Mouse (Mus musculus) splenic B cell, adult 2 months (primary cell): Measurements from ENCODE around the gene Slc29a1.

Experiments used
- DNase-seq: peaks from one replicate; pipeline ENCODE4 v3.0.0-alpha.2; 2011; ENCODE audit warnings: low read depth, low spot score
- H3K27me3 ChIP-seq: 2 replicates; pipeline ENCODE4 v1.6.1; 2012; ENCODE audit warnings: mild to moderate bottlenecking, low read length, moderate library complexity, mixed read lengths; ENCODE audit not compliant: control insufficient read depth, poor library complexity, insufficient read depth, severe bottlenecking
- H3K36me3 ChIP-seq: 2 replicates; pipeline ENCODE4 v1.6.1; 2012; ENCODE audit warnings: mild to moderate bottlenecking, low read length, moderate library complexity, mixed read lengths; ENCODE audit not compliant: control insufficient read depth, poor library complexity, insufficient read depth, severe bottlenecking

Gene Slc29a1

DNA sequence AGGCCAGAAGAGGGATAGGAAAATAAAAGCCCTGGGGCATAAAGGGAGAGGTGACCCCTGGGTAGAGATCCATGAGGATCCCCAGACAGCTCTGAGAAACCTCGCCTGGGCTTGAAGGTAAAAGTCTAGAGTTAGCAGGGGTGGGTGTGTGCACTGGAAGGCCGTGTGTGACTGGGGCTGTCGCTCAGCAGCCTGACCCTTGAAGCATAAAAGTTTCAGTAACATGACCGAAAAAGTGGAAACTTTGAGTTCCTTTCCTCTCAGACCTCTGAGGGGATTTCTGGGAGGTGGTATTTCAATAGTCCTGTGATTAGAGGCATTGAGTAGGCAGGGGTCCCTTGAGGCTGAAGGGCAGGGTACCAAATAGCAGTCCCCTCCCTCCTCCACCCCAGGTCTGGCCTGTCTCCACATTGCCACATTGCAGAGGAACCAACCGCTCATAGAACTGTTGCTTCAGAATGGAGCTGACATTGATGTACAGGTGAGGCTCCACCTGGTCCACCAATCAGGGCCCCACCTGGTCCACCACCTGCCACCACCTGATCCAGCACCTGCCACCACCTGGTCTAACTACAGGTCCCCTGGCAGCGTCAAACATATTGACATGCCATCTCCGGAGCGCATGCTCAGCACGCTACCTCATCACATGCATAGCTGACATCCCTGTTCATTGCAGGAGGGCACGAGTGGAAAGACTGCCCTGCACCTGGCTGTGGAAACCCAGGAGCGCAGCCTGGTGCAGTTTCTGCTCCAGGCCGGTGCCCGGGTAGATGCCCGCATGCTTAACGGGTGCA lies 39.5 kb downstream of the Slc29a1 start:
- Histone ChIP-seq H3K27me3 (no peaks in the 10 kb centered on the region), H3K36me3 (peaks cover 9% of the 10 kb centered on the region)
- DNase-seq = peak; percentile 84

DNA sequence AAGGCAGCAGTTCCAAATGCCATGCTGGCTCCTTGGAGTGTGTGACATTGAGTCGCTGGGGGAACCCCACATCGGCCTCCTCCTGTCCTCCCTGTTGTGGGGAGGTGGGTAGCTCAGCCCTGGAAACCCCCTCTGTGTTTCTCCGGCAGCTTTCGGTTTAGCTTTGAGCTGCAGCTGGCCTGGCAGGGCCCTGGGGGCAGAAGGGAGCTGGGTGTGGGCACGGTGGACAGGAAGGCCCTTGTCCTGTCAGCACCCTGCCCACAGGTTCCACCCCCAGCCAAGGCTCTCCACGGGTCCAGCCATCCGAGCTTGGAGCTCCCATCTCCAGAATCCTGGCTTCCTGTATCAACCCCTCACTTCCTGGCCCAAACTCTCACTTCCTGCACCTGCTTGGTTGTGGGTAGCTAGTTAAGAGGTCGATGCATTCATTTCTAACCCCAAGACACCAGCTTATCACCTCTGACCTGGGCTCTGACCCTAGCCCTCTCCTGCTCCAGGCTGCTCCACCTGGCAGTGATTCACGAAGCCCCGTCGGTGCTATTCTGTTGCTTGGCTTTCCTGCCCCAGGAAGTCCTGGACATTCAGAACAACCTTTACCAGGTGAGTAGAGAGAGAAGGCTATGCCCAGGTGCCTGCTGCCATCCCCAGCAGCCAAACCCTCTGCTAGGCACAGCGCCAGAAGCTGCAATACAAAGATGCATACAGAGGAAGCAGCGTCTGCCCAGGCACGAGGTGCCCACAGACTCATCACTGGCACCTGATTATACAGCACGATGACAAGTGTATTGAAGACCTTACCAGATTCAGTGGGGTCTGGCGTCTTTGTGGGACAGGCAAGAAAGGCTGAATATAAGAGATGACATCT lies 41.2 kb downstream of the Slc29a1 start:
- H3K36me3 ChIP-seq = peaks cover 9% of the 10 kb centered on the region
- peak; percentile 73 for DNase-seq
- no peaks in the 10 kb centered on the region for H3K27me3 ChIP-seq

DNA sequence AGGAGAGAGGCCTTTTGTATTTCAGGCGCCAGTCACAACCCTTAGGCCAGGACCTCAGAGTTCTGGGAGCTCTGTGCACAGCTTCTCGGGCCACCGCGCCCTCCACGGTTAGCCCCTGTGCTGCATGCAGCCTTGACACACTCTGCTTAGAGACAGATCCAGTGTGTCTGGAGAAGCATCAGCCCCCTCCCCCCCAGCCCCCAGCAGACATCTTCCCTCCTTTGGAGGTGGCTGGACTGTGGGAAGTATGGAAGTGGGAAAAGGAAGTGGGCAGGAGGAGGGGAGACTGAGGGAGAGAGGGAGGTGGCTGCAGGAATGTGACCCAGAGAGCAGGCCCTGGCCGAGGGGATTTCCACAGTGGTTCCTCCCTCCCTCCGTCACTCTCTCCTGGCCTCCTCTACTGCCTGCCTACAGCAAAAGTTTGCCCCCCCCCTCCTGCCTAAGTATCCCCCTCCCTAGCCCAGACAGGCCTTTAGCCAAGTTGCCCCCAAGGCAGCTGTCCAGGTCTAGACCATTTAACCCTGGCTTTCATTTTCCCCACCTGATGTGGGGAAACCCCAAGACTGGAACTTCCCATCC lies 42.1 kb downstream of the Slc29a1 start:
- no peaks in the 10 kb centered on the region for H3K27me3 ChIP-seq
- H3K36me3 ChIP-seq = peaks cover 7% of the 10 kb centered on the region
- DNase-seq = peak; percentile 64

DNA sequence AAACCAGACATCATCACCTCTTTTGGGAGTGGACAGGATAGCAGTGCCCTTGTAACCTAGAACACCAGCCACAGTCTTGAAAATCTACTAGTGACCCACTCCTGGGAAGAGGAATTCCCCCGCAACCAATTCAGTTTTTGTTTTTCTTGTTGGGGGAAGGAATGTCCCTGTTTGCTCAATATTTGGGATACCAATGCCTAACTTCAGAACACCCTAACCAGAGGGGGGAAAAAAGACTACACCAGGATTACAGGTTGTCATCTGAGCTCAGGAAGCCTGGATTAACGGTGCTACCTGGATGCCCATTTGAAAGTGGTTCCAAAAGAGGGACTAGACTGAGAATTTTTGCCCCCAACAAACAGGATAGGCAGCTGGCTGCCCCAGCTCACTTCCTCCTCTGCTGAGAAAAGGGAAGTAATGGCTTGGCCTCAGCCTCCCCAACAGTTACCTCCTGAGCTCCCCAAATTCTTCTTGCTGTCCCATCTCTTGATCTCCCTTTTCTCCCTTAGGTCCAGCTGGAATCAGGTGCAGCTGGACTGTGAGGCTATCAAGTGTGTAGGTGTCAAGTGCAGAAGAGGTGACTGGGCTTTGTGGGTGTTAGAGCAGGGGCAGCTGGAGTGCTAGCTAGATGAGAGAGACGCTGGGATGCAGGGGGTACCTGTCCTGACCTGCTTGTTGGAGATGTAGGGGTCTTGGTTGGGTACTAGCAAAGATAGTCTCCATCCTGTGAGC lies 42.7 kb downstream of the Slc29a1 start:
- H3K36me3 ChIP-seq = peaks cover 7% of the 10 kb centered on the region
- no peaks in the 10 kb centered on the region for H3K27me3 ChIP-seq
- peak; percentile 74 for DNase-seq

DNA sequence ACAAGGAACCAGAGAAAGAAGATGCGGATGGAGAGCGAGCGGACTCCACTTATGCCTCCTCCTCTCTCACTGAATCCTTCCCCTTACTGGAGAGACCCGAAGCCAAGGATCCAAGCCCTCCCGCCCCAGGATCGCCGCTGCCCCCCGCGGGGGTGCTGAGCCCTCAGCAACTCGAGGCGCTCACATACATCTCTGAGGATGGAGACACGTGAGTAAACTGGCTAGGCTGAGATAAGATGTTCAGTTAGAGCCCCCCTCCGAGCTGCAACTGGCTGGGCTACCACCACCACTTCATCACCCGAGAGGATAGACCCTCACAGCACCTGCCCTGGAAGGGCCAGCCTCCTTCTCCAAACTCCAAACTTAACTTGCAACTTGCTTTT lies 43.3 kb downstream of the Slc29a1 start:
- no peaks in the 10 kb centered on the region for H3K27me3 ChIP-seq
- peaks cover 7% of the 10 kb centered on the region for H3K36me3 ChIP-seq
- DNase-seq = no peak

DNA sequence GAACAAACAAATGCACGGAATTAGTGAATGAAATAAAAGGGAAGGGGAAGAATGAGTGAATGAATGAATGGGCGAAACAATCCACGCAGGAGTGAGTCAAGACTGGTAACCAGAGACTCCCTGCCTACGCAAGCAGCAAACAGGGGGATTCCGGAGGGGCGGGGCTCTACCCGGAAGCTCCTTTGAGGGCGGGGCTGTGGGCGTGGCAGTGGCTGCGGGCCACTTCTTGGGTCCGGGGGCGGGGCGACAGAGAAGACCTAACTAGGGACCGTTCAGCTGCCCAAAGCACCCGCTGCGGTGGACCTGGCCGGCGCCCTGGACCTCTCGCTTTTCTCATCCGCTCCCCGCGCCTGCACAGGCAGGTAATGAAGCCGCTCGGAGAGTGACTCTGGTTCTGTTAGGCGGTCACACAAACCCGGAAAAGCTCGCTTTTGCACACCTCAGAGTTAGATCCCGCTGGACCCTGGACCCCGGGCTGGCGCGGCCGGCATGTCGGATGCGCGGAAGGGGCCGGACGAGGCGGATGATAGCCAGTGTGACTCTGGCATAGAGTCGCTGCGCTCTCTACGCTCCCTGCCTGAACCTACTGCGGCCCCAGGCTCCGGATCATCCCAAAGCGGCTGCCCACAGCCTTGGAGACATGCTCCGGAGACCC lies 43.8 kb downstream of the Slc29a1 start, which contains the start of gene Nfkbie:
Gene Nfkbie, plus strand, starts transcription at position 252 of the 655 bp plus-strand sequence.
- H3K27me3 ChIP-seq = no peaks in the 10 kb centered on the region
- DNase-seq = peak; percentile 98

DNA sequence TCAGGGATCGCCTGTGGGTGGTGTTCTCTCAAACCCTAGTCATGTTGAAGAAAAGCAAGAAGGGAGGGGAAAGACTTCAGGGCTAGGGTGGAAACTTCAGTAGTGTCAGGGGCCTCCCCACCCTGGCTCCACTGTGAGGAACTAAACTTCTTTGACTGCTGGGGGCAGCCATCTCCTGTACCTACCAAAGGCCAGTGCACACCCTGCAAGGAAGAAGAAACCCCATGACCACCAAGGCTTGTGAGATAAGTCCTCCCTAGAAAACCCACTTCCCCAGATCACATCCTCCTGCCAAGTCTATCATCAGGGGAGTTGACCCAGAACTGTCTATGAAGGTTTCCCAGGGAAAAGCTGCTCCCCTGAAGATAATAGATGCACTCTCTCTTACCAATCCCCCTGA lies 45.0 kb downstream of the Slc29a1 start:
- Histone ChIP-seq H3K27me3 (no peaks in the 10 kb centered on the region; the same call in 1 of the 2 replicates), H3K36me3 (peaks cover 3% of the 10 kb centered on the region)
- peak; percentile 75 for DNase-seq

More for the DNA sequence above, 43.8 kb downstream of the Slc29a1 start, which contains the start of gene Nfkbie:
- H3K36me3 ChIP-seq = peaks cover 5% of the 10 kb centered on the region

DNA sequence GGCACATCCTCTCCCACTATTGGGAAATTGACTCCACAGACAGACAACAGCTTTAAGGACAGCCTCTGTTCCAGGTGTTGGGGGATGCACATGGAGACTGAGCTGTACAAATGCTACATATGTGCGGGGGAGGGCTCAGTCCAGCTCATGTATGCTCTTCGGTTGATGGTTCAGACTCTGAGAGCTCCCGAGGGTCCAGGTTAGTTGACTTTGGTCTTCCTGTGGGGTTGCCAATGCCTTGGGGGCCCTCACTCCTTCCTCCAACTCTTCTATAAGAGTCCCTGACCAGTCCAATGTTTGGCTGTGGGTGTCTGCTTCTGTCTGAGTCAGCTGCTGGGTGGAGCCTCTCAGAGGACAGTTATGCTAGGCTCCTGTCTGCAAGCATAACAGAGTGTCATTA lies 46.3 kb downstream of the Slc29a1 start:
- no peaks in the 10 kb centered on the region for H3K36me3 ChIP-seq
- DNase-seq = no peak
- peaks cover 2% of the 10 kb centered on the region for H3K27me3 ChIP-seq

DNA sequence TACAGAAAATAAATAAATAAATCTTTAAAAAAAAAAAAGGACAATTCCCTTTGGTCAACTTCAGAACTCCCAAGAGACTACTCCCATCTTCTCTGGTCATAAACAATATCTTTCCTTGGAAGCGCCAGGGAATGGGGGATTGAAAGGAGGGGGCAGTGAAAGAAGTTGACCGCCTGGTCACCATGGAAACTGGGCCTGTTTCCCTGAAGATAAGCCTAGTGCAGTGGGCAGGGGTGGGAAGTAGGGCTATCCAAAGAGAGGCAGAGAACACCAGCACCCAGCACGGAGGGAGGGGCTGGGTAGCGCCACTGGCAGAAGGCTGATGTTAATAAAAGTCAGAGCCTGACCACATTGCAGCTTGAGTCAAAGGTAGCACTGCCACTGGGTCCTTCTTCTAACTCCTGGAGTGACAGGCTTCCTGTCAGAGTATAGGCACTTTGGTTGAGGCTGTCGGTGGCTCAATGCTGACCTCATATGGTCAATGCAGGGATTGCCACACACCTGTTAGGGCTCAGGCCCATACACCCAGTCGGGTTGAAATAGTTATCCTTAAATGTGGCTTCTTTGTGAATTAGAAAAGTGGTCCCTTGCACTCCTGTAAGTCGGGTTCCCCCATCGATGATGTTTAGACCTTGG lies 47.5 kb downstream of the Slc29a1 start:
- Histone ChIP-seq H3K36me3 (no peaks in the 10 kb centered on the region), H3K27me3 (peaks cover 3% of the 10 kb centered on the region)
- peak; percentile 93 for DNase-seq

DNA sequence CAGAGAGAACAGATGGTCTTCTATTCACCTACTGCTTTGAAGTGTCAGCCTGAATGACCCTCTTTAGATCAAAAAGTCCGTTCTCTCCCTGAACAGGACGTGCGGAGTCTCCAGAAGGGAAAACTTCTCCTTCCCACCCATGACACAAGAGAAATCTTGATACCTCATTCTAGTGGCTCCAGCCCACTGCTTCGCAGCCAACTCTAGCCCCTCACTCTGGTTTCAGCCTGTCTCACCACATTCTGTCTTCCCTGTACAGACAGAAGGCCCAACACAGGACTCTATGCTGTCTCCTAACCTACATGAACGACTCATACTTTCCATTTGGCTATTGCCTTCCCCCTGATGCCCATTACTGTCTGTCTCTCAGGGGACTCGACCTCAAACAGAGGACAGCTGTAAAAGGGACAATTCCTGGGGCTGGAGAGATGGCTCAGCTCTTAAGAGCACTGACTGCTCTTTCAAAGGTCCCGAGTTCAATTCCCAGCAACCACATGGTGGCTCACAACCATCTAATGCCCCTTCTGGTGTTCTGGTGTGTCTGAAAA lies 48.1 kb downstream of the Slc29a1 start:
- peak; percentile 13 for DNase-seq
- Histone ChIP-seq H3K36me3 (no peaks in the 10 kb centered on the region), H3K27me3 (peaks cover 3% of the 10 kb centered on the region)

DNA sequence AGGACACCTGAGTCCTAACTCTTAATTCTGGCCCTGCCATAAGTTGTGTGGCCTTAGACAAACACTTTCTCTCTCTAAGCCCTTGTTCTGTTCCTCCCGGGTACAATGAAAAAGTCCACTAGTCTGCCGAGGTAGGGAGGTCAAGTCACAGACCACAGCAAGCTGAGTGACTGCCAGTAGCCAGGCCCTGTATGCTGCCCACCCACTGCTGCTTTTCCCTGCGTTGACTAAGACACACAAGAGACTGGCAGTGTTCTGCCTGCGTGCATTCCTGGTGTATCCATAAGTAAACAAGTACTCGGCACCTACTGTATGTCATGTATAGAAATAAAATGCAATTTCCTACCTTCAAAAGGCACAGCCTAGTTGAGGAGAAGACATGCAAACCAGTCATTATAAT lies 49.2 kb downstream of the Slc29a1 start:
- H3K27me3 ChIP-seq = peaks cover 3% of the 10 kb centered on the region
- peak; percentile 7 for DNase-seq
- no peaks in the 10 kb centered on the region for H3K36me3 ChIP-seq

DNA sequence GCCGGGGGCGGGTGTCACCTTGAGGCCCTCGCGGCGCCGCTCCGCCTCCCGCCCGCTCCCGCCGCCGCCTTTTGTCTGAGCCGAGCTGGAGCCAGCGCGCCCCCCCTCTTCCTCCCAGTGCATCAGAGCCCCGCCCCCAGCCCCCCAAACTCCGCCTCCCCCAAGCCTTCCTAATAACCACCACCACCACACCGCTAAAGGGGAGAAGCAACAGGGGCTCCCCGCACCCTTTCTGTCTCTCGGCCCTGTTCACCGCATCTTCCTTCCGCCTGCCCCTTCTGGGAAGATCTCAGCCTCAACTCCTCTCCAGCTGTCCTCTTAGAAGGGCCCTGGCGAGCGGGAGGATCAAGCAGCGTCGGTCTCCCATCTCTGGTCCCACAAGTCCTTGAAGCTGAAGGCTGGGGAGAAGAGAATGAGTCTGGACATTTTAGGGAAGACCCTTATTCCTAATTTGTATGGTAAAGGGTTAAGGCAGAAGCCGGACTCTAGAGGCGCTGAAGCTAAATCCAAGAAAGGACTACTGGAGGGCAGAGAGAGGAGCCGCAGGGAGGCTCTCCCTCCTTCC lies 49.7 kb downstream of the Slc29a1 start, which contains the start of gene Tmem151b:
Gene Tmem151b, minus strand, starts transcription at position 61 of the 565 bp plus-strand sequence.
- H3K27me3 ChIP-seq = peaks cover 3% of the 10 kb centered on the region
- no peaks in the 10 kb centered on the region for H3K36me3 ChIP-seq
- peak; percentile 35 for DNase-seq
